Mouse (Mus musculus) kidney, postnatal 4 days (tissue): ENCODE results near the gene Fam24a.
A peak's percentile ranks its signal among the peaks of the same experiment; 100 is the strongest.

ENCODE experiments used
- DNase-seq, 2 experiments: peaks; one replicate each; pipeline ENCODE4 v3.0.0; 2021; ENCODE audit warnings: mixed read lengths in 2 of 2

Fam24a gene

DNA sequence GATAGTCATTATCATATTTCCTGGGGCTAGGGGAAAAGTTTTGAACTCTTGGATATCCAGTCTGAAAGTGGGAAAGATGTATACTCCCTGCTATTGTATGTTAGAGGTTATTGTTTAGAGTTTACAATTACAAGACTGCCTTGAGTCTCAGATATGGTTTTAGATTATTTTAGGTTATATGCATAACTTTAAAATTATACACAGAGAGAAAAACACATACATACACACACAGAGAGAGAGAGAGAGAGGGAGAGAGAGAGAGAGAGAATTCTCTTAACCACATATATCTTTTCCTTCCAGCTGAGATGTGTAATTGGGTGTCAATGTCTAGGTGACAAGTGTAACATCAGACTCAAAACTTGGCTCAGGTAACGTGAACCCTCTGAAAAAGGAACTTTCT is at the start of gene Fam24a:
Gene Fam24a, plus strand, starts transcription at position 301 of the 400 bp plus-strand sequence.
- DNase-seq: no peak

DNA sequence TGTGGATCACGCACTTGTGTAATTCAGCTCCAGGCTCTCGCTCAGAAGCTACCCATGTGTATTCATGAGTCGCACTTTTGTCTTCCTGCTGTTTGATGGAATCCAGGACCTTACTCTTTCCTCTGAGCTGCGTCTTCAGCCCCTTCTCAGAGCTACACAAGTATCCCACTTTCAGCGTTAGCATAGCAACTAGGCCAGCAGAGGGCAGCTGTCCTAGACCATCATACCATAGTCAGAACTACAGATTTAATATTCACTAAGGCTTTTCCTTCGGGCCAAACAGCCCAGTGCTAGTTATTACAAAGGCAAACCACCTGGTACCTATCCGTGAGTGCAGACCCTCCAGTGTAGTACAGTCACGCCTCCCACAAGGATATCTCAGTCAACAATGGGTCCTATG is 36.5 kb upstream of the Fam24a start:
- peak; percentile 7 to 18 for DNase-seq

GRCm38 (mm10) chr7:131303340-131303739 is 30.3 kb upstream of the Fam24a start:
- no peak for DNase-seq

- no peak for DNase-seq
Measured at GRCm38 (mm10) chr7:131306733-131307132, 26.9 kb upstream of the Fam24a start.

- DNase-seq: no peak
Measured at GRCm38 (mm10) chr7:131314493-131314892, 19.2 kb upstream of the Fam24a start.

- DNase-seq: no peak
Measured at GRCm38 (mm10) chr7:131317587-131317986, 16.1 kb upstream of the Fam24a start.

- DNase-seq: no peak
Measured at GRCm38 (mm10) chr7:131318340-131318739, 15.3 kb upstream of the Fam24a start.

DNA sequence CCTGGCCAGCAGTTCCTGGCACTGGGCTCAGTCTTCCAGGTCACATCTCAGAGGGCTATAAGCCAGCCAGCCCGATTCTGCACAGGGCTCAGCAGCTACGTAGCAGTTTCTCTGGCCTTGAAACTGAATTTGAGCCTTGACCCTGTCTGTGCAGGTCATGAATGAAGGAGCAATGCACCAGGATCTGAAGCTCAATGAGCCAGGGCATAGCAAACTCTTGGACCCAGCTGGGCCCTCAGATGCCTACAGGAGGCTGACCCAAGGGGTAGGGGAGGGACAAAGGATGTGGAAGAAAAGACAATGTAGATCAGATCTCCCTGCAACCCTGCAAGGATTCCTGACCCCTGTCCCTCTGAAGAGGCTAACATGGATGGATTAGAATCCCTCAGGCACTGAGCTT is 11.5 kb upstream of the Fam24a start, which contains the start of gene Cuzd1:
Gene Cuzd1, minus strand, starts transcription at position 101 of the 400 bp plus-strand sequence.
- DNase-seq: no peak

DNA sequence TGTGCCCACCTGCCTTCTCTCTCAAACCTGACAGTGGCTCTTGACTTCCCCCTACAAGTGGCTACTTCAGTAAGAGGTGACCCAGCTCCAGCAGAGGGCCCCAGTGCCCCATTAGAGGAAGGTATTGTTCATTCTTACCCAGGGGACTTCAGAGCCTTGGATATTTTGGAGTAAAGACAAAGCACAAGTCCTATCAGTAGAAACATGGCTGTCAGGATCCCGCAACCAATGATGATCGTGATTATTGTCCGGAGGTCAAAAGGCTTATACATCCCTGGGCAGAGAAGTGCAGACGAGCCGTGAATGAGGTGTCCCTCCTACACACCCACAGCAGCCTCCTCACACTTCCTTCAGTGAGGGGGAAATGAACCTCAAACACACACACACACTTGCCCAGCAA is 6.6 kb upstream of the Fam24a start:
- DNase-seq: no peak

- no peak for DNase-seq
Measured at GRCm38 (mm10) chr7:131329416-131329815, 4.2 kb upstream of the Fam24a start, which contains the start of gene Fam24b. Gene Fam24b (minus strand): TSS chr7:131329516.

GRCm38 (mm10) chr7:131331688-131332087 is 2.0 kb upstream of the Fam24a start:
- no peak for DNase-seq

- DNase-seq: no peak
Measured at GRCm38 (mm10) chr7:131337502-131338068, 3.9 kb downstream of the Fam24a start.

- DNase-seq: no peak
Measured at GRCm38 (mm10) chr7:131345856-131346541, 12.3 kb downstream of the Fam24a start.

- DNase-seq: no peak
Measured at GRCm38 (mm10) chr7:131356105-131356504, 22.4 kb downstream of the Fam24a start.

GRCm38 (mm10) chr7:131362269-131362614 is 28.6 kb downstream of the Fam24a start:
- no peak for DNase-seq

DNA sequence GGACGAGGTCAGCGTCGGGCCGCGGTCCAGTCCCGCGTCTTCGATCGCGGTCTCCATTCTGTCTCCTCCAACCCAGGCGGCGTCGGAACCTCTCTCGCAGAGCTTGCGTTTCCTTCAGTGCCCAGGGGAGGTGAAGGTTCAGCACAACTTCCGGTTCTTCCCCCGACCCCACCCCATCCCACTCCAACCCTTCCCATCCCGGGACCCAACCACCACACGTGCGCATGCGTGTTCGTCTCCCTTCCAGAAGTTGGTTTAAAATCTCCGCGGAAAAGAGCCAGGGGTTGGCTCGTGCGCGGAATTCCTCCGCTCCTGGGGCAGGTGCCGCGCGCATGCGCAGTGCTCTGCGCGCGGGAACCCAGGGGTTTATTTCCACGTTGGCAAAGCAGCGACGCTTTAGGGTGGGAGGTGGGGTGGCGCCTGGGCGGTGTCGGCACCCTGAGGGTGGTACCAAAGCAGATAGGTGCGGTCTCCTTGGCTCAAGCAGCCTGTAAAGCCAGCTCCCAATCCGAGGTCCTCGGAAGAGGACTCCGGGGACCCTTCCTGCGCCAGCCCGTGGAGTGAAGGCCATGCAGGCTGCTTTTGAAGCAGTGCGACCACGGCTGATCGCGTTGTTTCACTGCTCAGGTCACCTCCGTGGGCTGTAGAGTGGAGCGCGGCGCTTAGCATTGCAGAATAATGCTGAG is 29.1 kb downstream of the Fam24a start, which contains the start of gene 2310057M21Rik:
Gene 2310057M21Rik, minus strand, starts transcription at position 145 of the 686 bp plus-strand sequence.
- peak; percentile 94 to 97 for DNase-seq

GRCm38 (mm10) chr7:131364131-131364530 is 30.5 kb downstream of the Fam24a start:
- DNase-seq: no peak

GRCm38 (mm10) chr7:131370648-131371469 is 37.2 kb downstream of the Fam24a start, which contains the start of gene Pstk:
Gene Pstk (plus strand): TSS chr7:131371141.
- peak; percentile 89 to 94 for DNase-seq

- DNase-seq: no peak
Measured at GRCm38 (mm10) chr7:131371470-131371860, 37.8 kb downstream of the Fam24a start.

- DNase-seq: peak in 1 of 2 experiments; percentile 13
Measured at GRCm38 (mm10) chr7:131371880-131372651, 38.4 kb downstream of the Fam24a start.
